Mouse (Mus musculus) kidney, postnatal 4 days (tissue): Measurements from ENCODE around the gene Zfp444.
"Not testable (repeated sequence)": the region's sequence is repeated elsewhere in the genome, so short reads cannot be mapped to it uniquely, and the experiment has no call there.

Source experiments
- DNase-seq, 2 experiments: peaks; one replicate each; pipeline ENCODE4 v3.0.0; 2021; ENCODE audit warnings: mixed read lengths in 2 of 2

Zfp444 gene

GRCm38 (mm10) chr7:6162172-6162571 is 9.9 kb upstream of the Zfp444 start:
- no peak for DNase-seq

- no peak for DNase-seq
Measured at GRCm38 (mm10) chr7:6164671-6165070, 7.4 kb upstream of the Zfp444 start.

GRCm38 (mm10) chr7:6169403-6169802 is 2.6 kb upstream of the Zfp444 start:
- DNase-seq = peak; percentile 74 to 84

- no peak for DNase-seq
Measured at GRCm38 (mm10) chr7:6170391-6170790, 1.6 kb upstream of the Zfp444 start.

GRCm38 (mm10) chr7:6170871-6171270 is 1.2 kb upstream of the Zfp444 start:
- no peak for DNase-seq

GRCm38 (mm10) chr7:6171444-6172005 is 501 bp upstream of the Zfp444 start:
- peak; percentile 75 to 85 for DNase-seq

GRCm38 (mm10) chr7:6172674-6173244 is 733 bp downstream of the Zfp444 start:
- DNase-seq = no peak

- no peak for DNase-seq
Measured at GRCm38 (mm10) chr7:6173872-6174271, 1.8 kb downstream of the Zfp444 start.

- peak in 1 of 2 experiments; percentile 36 for DNase-seq
Measured at GRCm38 (mm10) chr7:6174365-6174987, 2.5 kb downstream of the Zfp444 start.

- DNase-seq = no peak
Measured at GRCm38 (mm10) chr7:6179013-6179412, 7.0 kb downstream of the Zfp444 start.

- no peak for DNase-seq
Measured at GRCm38 (mm10) chr7:6182882-6183281, 10.9 kb downstream of the Zfp444 start.

- DNase-seq = no peak
Measured at GRCm38 (mm10) chr7:6183802-6184201, 11.8 kb downstream of the Zfp444 start.

- DNase-seq = peak; percentile 23 to 36
Measured at GRCm38 (mm10) chr7:6184521-6184920, 12.5 kb downstream of the Zfp444 start.

GRCm38 (mm10) chr7:6185391-6185790 is 13.4 kb downstream of the Zfp444 start:
- no peak for DNase-seq

GRCm38 (mm10) chr7:6186176-6186575 is 14.2 kb downstream of the Zfp444 start:
- no peak for DNase-seq

GRCm38 (mm10) chr7:6186756-6187155 is 14.7 kb downstream of the Zfp444 start:
- DNase-seq = no peak

- DNase-seq = peak in 1 of 2 experiments; percentile 50
Measured at GRCm38 (mm10) chr7:6189542-6189941, 17.5 kb downstream of the Zfp444 start.

GRCm38 (mm10) chr7:6191376-6191775 is 19.4 kb downstream of the Zfp444 start:
- peak; percentile 90 to 91 for DNase-seq

GRCm38 (mm10) chr7:6194129-6194528 is 22.1 kb downstream of the Zfp444 start:
- peak; percentile 75 to 78 for DNase-seq

GRCm38 (mm10) chr7:6195777-6196176 is 23.8 kb downstream of the Zfp444 start:
- DNase-seq = no peak

GRCm38 (mm10) chr7:6196790-6197189 is 24.8 kb downstream of the Zfp444 start, which contains the start of gene Galp:
Galp (plus strand) TSS chr7:6197090.
- no peak for DNase-seq

- no peak for DNase-seq
Measured at GRCm38 (mm10) chr7:6204200-6204599, 32.2 kb downstream of the Zfp444 start.

GRCm38 (mm10) chr7:6213144-6213543 is 41.1 kb downstream of the Zfp444 start:
- DNase-seq = peak; percentile 48 to 56

- DNase-seq = not testable (repeated sequence)
Measured at GRCm38 (mm10) chr7:6214691-6215090, 42.7 kb downstream of the Zfp444 start.
